ENCODE assay signal across 15 mouse cellular contexts in the genomic region with DNA sequence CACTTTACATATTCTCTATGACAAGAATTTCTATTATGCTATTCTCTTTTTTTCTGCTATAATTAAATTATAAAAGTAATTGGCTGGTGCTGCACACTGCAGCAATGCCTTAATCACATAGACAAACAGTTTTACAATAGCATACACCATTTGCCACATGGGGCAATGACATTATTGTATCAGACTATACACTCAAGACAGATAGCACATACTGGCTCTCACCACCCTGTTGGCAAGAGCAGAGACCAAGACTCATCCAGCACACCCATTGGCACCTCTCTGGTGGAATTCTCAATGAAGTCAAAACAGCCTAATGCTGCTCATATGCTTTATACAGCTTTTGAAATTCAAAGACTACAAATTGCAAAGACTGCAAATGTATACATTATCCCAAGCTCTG.
"Had no signal": no experiment of that assay in that cellular context is flagged by ENCODE, and none has a peak within 500 bp of the region (broad histone marks: within the 10 kb centered on the region; RNA-seq: fewer than 3 reads in every experiment).

No protein-coding gene starts in this region.

- H3K9ac ChIP-seq: limb, embryonic 15.5 days; liver, embryonic 12.5 days; lung, embryonic 15.5 days; midbrain, embryonic 13.5 days; stomach, embryonic 15.5 days had no signal

- H3K9me3 ChIP-seq: limb, embryonic 15.5 days; liver, embryonic 12.5 days; lung, embryonic 15.5 days; midbrain, embryonic 13.5 days; stomach, embryonic 15.5 days had no signal

- H3K4me1 ChIP-seq: limb, embryonic 15.5 days; liver, embryonic 12.5 days; lung, embryonic 15.5 days; stomach, embryonic 15.5 days had no signal

- H3K27me3 ChIP-seq: limb, embryonic 15.5 days; liver, embryonic 12.5 days; lung, embryonic 15.5 days; midbrain, embryonic 13.5 days; stomach, embryonic 15.5 days had no signal

- DNase-seq: kidney, adult 11 months; kidney, adult 9 months; kidney, postnatal 14 days; lung, postnatal 14 days; right cerebral cortex, postnatal 14 days; thymus, adult 2 months; thymus, postnatal 25 days had no signal

- H3K4me2 ChIP-seq: limb, embryonic 15.5 days; liver, embryonic 12.5 days; lung, embryonic 15.5 days; midbrain, embryonic 13.5 days; stomach, embryonic 15.5 days had no signal

- H3K4me3 ChIP-seq: left cerebral cortex, adult 2 months; limb, embryonic 15.5 days; liver, embryonic 12.5 days; lung, embryonic 15.5 days; midbrain, embryonic 13.5 days; myocyte; stomach, embryonic 15.5 days had no signal

- H3K27ac ChIP-seq: left cerebral cortex, adult 2 months; limb, embryonic 15.5 days; liver, embryonic 12.5 days; lung, embryonic 15.5 days; macrophage; midbrain, embryonic 13.5 days; stomach, embryonic 15.5 days had no signal

- ATAC-seq: liver, embryonic 12.5 days; midbrain, embryonic 13.5 days had no signal

- H3K36me3 ChIP-seq: limb, embryonic 15.5 days; liver, embryonic 12.5 days; lung, embryonic 15.5 days; midbrain, embryonic 13.5 days; stomach, embryonic 15.5 days had no signal
